Mouse (Mus musculus) CH12.LX (cell line): ENCODE results near the gene Ncoa1. TPM values are rescaled to one million over a fixed set of nuclear protein-coding genes. Genes with fewer than 3 reads are reported as not detected.

Experiments used
- DNase-seq: peaks from one replicate; pipeline ENCODE4 v3.0.0-alpha.2; 2013; ENCODE audit errors: extremely low read depth
- H3K27ac ChIP-seq: 2 replicates; pipeline ENCODE4 v1.5.1; 2012; ENCODE audit warnings: low read depth, mild to moderate bottlenecking, control low read depth, moderate library complexity; ENCODE audit not compliant: insufficient read depth
- H3K27me3 ChIP-seq: replicated peaks from 2 replicates; pipeline ENCODE3; 2012; ENCODE audit warnings: inconsistent platforms
- H3K36me3 ChIP-seq, 2 experiments: replicated peaks in 1 of 2; 2 replicates each; pipeline versions ENCODE3 to v1.6.1; 2012; ENCODE audit warnings: inconsistent platforms in 1 of 2, low read length in 1 of 2, mild to moderate bottlenecking in 1 of 2, mixed read lengths in 1 of 2, moderate library complexity in 1 of 2; ENCODE audit not compliant: control insufficient read depth in 1 of 2, insufficient read depth in 1 of 2
- H3K4me1 ChIP-seq, 2 experiments: 2 replicates each; pipeline ENCODE4 v1.6.1; 2012; ENCODE audit warnings: inconsistent platforms in 1 of 2, moderate library complexity in 1 of 2; ENCODE audit not compliant: insufficient read depth in 2 of 2, control insufficient read depth in 1 of 2
- H3K4me2 ChIP-seq: 2 replicates; pipeline ENCODE4 v1.6.1; 2012; ENCODE audit warnings: low read depth, mild to moderate bottlenecking, control low read depth; ENCODE audit not compliant: poor library complexity, insufficient read depth, severe bottlenecking
- H3K4me3 ChIP-seq, 3 experiments: fragments of 150-350 bp in 1 of 3; sonication (generic) in 1 of 3; replicated peaks in 1 of 3; 2 replicates each; pipeline versions ENCODE3 to v1.5.1; 2011 to 2012; ENCODE audit warnings: low read depth in 2 of 3, low read length in 2 of 3, mild to moderate bottlenecking in 2 of 3, moderate library complexity in 2 of 3, control low read depth in 1 of 3, improper control_type of control experiment in 1 of 3, inconsistent platforms in 1 of 3, mixed read lengths in 1 of 3; ENCODE audit not compliant: poor library complexity in 1 of 3
- H3K79me2 ChIP-seq: replicated peaks from 2 replicates; pipeline ENCODE4 v1.6.1; 2012; ENCODE audit warnings: mild to moderate bottlenecking, moderate library complexity; ENCODE audit not compliant: control insufficient read depth, poor library complexity, insufficient read depth, severe bottlenecking; ENCODE audit errors: extremely low read depth
- H3K9ac ChIP-seq: 2 replicates; pipeline ENCODE4 v1.6.1; 2012; ENCODE audit warnings: low read depth, mild to moderate bottlenecking, control low read depth, moderate library complexity; ENCODE audit not compliant: insufficient read depth
- H3K9me3 ChIP-seq: replicated peaks from 2 replicates; pipeline ENCODE3; 2012; ENCODE audit warnings: low read length, inconsistent platforms, mixed read lengths
- BHLHE40 ChIP-seq: IDR thresholded peaks from 2 replicates; pipeline ENCODE4 v1.6.1; 2011; ENCODE audit warnings: mild to moderate bottlenecking, low read depth, low read length, improper control_type of control experiment
- CHD2 ChIP-seq: IDR thresholded peaks from 2 replicates; pipeline ENCODE4 v1.6.1; 2011; ENCODE audit warnings: low read length, improper control_type of control experiment
- CTCF ChIP-seq, 2 experiments: IDR thresholded peaks in 1 of 2; conservative IDR thresholded peaks in 1 of 2; 2 replicates each; pipeline ENCODE4 v1.5.1; 2011 to 2012; ENCODE audit warnings: low read depth in 2 of 2, low read length in 2 of 2, improper control_type of control experiment in 1 of 2, inconsistent platforms in 1 of 2, mild to moderate bottlenecking in 1 of 2, moderate library complexity in 1 of 2
- E2F4 ChIP-seq: IDR thresholded peaks from 2 replicates; pipeline ENCODE4 v1.6.1; 2011; ENCODE audit warnings: low read depth, low read length, improper control_type of control experiment; ENCODE audit not compliant: insufficient replicate concordance
- ELF1 ChIP-seq: IDR thresholded peaks from 2 replicates; pipeline ENCODE4 v1.6.1; 2014; ENCODE audit warnings: low read depth, mild to moderate bottlenecking, inconsistent platforms, low read length, improper control_type of control experiment
- EP300 ChIP-seq: IDR thresholded peaks from 2 replicates; pipeline ENCODE4 v1.6.1; 2011; ENCODE audit warnings: low read length, improper control_type of control experiment
- ETS1 ChIP-seq: conservative IDR thresholded peaks from 2 replicates; pipeline ENCODE4 v1.6.1; 2012; ENCODE audit warnings: low read depth, mild to moderate bottlenecking, inconsistent platforms, low read length, improper control_type of control experiment, moderate library complexity
- GABPA ChIP-seq: IDR thresholded peaks from 2 replicates; pipeline ENCODE4 v1.6.1; 2012; ENCODE audit warnings: low read depth, low read length, improper control_type of control experiment, inconsistent platforms; ENCODE audit not compliant: insufficient replicate concordance
- HCFC1 ChIP-seq: IDR thresholded peaks from 2 replicates; pipeline ENCODE4 v1.6.1; 2012; ENCODE audit warnings: low read depth, mild to moderate bottlenecking, inconsistent platforms, low read length, improper control_type of control experiment
- JUND ChIP-seq: conservative IDR thresholded peaks from 2 replicates; pipeline ENCODE4 v1.6.1; 2011; ENCODE audit warnings: low read depth, low read length, improper control_type of control experiment
- KAT2A ChIP-seq: IDR thresholded peaks from 2 replicates; pipeline ENCODE4 v1.6.1; 2012; ENCODE audit warnings: low read length, improper control_type of control experiment, inconsistent platforms; ENCODE audit not compliant: insufficient replicate concordance
- MAFK ChIP-seq: IDR thresholded peaks from 2 replicates; pipeline ENCODE4 v1.6.1; 2011; ENCODE audit warnings: low read length, improper control_type of control experiment; ENCODE audit not compliant: insufficient replicate concordance
- MEF2A ChIP-seq: IDR thresholded peaks from 2 replicates; pipeline ENCODE4 v1.6.1; 2014; ENCODE audit warnings: low read depth, mild to moderate bottlenecking, inconsistent platforms, low read length, improper control_type of control experiment, borderline replicate concordance
- NELFE ChIP-seq: IDR thresholded peaks from 2 replicates; pipeline ENCODE4 v1.6.1; 2011; ENCODE audit warnings: low read depth, low read length, improper control_type of control experiment
- NRF1 ChIP-seq: IDR thresholded peaks from 2 replicates; pipeline ENCODE4 v1.6.1; 2014; ENCODE audit warnings: low read depth, mild to moderate bottlenecking, inconsistent platforms, low read length, improper control_type of control experiment, moderate library complexity
- PAX5 ChIP-seq: IDR thresholded peaks from 2 replicates; pipeline ENCODE4 v1.6.1; 2012; ENCODE audit warnings: low read length, inconsistent platforms, mixed read lengths
- POLR2A ChIP-seq: IDR thresholded peaks from 2 replicates; pipeline ENCODE4 v1.6.1; 2011; ENCODE audit warnings: low read depth, mild to moderate bottlenecking, improper control_type of control experiment, low read length
- POLR2AphosphoS2 ChIP-seq: IDR thresholded peaks from 2 replicates; pipeline ENCODE4 v1.6.1; 2011; ENCODE audit warnings: low read depth, low read length, improper control_type of control experiment
- RAD21 ChIP-seq: IDR thresholded peaks from 2 replicates; pipeline ENCODE4 v1.6.1; 2011; ENCODE audit warnings: low read depth, mild to moderate bottlenecking, low read length, improper control_type of control experiment, moderate library complexity
- SIN3A ChIP-seq: IDR thresholded peaks from 2 replicates; pipeline ENCODE4 v1.6.1; 2012; ENCODE audit warnings: low read length, improper control_type of control experiment, inconsistent platforms
- SMC3 ChIP-seq: IDR thresholded peaks from 2 replicates; pipeline ENCODE4 v1.6.1; 2011; ENCODE audit warnings: low read depth, low read length, improper control_type of control experiment
- TBP ChIP-seq: conservative IDR thresholded peaks from 2 replicates; pipeline ENCODE4 v1.6.1; 2011; ENCODE audit warnings: low read depth, low read length, improper control_type of control experiment
- USF1 ChIP-seq: IDR thresholded peaks from 2 replicates; pipeline ENCODE4 v1.6.1; 2014; ENCODE audit warnings: low read depth, mild to moderate bottlenecking, inconsistent platforms, low read length, improper control_type of control experiment
- ZC3H11A ChIP-seq: IDR thresholded peaks from 2 replicates; pipeline ENCODE4 v1.6.1; 2012; ENCODE audit warnings: low read depth, mild to moderate bottlenecking, inconsistent platforms, low read length, improper control_type of control experiment
- ZKSCAN1 ChIP-seq: IDR thresholded peaks from 2 replicates; pipeline ENCODE4 v1.6.1; 2012; ENCODE audit warnings: low read depth, inconsistent platforms, low read length, improper control_type of control experiment, borderline replicate concordance
- ZNF384 ChIP-seq: IDR thresholded peaks from 2 replicates; pipeline ENCODE4 v1.6.1; 2012; ENCODE audit warnings: low read depth, low read length, improper control_type of control experiment, inconsistent platforms
- dilution Hi-C: fragments of 300-500 bp; cut with MboI; formaldehyde crosslinking; loops from 2 replicates; pipeline ENCODE4 v1.14.3; 2020; ENCODE audit warnings: low sequenced_read_pairs; ENCODE audit not compliant: extremely low pct_unique_long_range_greater_than_20kb, extremely low pct_ligation_motif_present
- in situ Hi-C: fragments of 300-500 bp; cut with MboI; formaldehyde crosslinking; loops from 3 replicates; pipeline ENCODE4 v1.14.3; 2019; ENCODE audit warnings: low sequenced_read_pairs, low pct_ligation_motif_present, low pct_unique_long_range_greater_than_20kb, mixed read lengths
- polyA plus RNA-seq: library from polyadenylated mRNA; unstranded; fragments of >175 nt; gene quantifications from 2 replicates; pipeline ENCODE4 v1.2.1, GENCODE M21; 2012; ENCODE audit warnings: low read depth; ENCODE audit not compliant: insufficient read length
- total RNA-seq, 2 experiments: library from RNA; depleted of rRNA; stranded (reverse); fragments of 300-350 nt in 1 of 2; fragments of >200 nt in 1 of 2; gene quantifications; 2 replicates each; pipeline ENCODE4 v1.2.3; 2012 to 2014

Gene Ncoa1
- total and polyA plus RNA-seq, 3 experiments, result 2.4 to 6.4 (median 4.2) TPM

GRCm38 (mm10) chr12:4206106-4206505 lies 270.9 kb downstream of the Ncoa1 start:
- dilution Hi-C loops, result no loop called here
- H3K36me3 ChIP-seq, result peaks cover 0 to 33% of the 10 kb centered on the region in 2 experiments
- no peak overlapping the region for H3K27ac ChIP-seq
- no peaks in the 10 kb centered on the region for H3K27me3 ChIP-seq
- no peaks in the 10 kb centered on the region for H3K79me2 ChIP-seq
- H3K4me3 ChIP-seq, result no peak overlapping the region
- no peaks in the 10 kb centered on the region for H3K9me3 ChIP-seq
- in situ Hi-C loops, result no loop called here
- H3K4me2 ChIP-seq, result no peak overlapping the region
- peaks cover 6 to 28% of the 10 kb centered on the region in 2 experiments for H3K4me1 ChIP-seq
- DNase-seq, result no peak
- TF ChIP-seq MEF2A (no peak), KAT2A (no peak), E2F4 (no peak), PAX5 (no peak), ZC3H11A (no peak), ELF1 (no peak), BHLHE40 (no peak), NELFE (no peak), USF1 (no peak), SIN3A (no peak), CTCF (conservative IDR thresholded peaks at IDR 0.05 in 1 of 2, IDR thresholded peaks at IDR 0.05 in 1 of 2; ENCODE audit: low read depth in 2 of 2, low read length in 2 of 2) (no peak), ZNF384 (no peak), RAD21 (no peak), POLR2A (no peak)
- H3K9ac ChIP-seq, result no peak overlapping the region

GRCm38 (mm10) chr12:4202206-4202605 lies 274.8 kb downstream of the Ncoa1 start:
- Histone ChIP-seq H3K9ac (no peak overlapping the region), H3K27me3 (no peaks in the 10 kb centered on the region), H3K36me3 (peaks cover 0 to 19% of the 10 kb centered on the region in 2 experiments), H3K27ac (no peak overlapping the region), H3K79me2 (no peaks in the 10 kb centered on the region), H3K4me2 (no peak overlapping the region), H3K4me3 (no peak overlapping the region), H3K4me1 (no peaks in the 10 kb centered on the region; a peak in 2 of 4 replicates), H3K9me3 (no peaks in the 10 kb centered on the region)
- TF ChIP-seq POLR2AphosphoS2 (no peak), ZKSCAN1 (no peak), TBP (no peak), SMC3 (no peak), HCFC1 (no peak), GABPA (no peak), MAFK (no peak), ETS1 (no peak), CHD2 (no peak), JUND (no peak), RAD21 (no peak), ZC3H11A (no peak), E2F4 (no peak), NELFE (no peak), EP300 (no peak), NRF1 (no peak)
- in situ Hi-C loops (no loop called here), dilution Hi-C loops (no loop called here)
- DNase-seq, result no peak
